Mouse (Mus musculus): Measurements from ENCODE around the gene Cdc42bpg. TPM values are rescaled to one million over a fixed set of nuclear protein-coding genes. Genes with fewer than 3 reads are reported as not detected.
A peak's percentile ranks its signal among the peaks of the same experiment; 100 is the strongest.

Cdc42bpg gene
- polyA plus RNA-seq, 1 experiment from 2014 or later, result 1.2 TPM

GRCm38 (mm10) chr19:6349215-6349983, 43.1 kb downstream of the Cdc42bpg start:
- Histone ChIP-seq H3K27ac (ENCODE audit: low read depth, low read length) (peak overlapping the region; percentile 32; the same call in 1 of the 2 replicates), H3K36me3 (ENCODE audit: control insufficient read depth, insufficient read depth, low read length) (peaks cover 6% of the 10 kb centered on the region; the same call in 1 of the 2 replicates), H3K4me1 (replicated peaks; ENCODE audit: control insufficient read depth, insufficient read depth, low read length) (peaks cover 17% of the 10 kb centered on the region), H3K4me2 (peak overlapping the region; percentile 26), H3K27me3 (replicated peaks; ENCODE audit: control insufficient read depth, insufficient read depth, low read length) (no peaks in the 10 kb centered on the region), H3K4me3 (ENCODE audit: low read depth, low read length) (no peak overlapping the region), H3K9me3 (ENCODE audit: control insufficient read depth, low read length) (no peaks in the 10 kb centered on the region), H3K9ac (ENCODE audit: low read depth, low read length) (no peak overlapping the region)
- DNase-seq (ENCODE audit: low spot score) (no peak), ATAC-seq (replicated peaks; ENCODE audit: low FRiP score) (peak; percentile 76)
- 28% methylated on average over 14 of the region's 14 CpGs for WGBS

- peaks cover 2% of the 10 kb centered on the region; the same call in 1 of the 2 replicates for H3K36me3 ChIP-seq (ENCODE audit: control insufficient read depth, insufficient read depth, low read length)
- DNase-seq (ENCODE audit: low spot score) (no peak), ATAC-seq (replicated peaks; ENCODE audit: low FRiP score) (no peak)
- WGBS, result 80% methylated on average over 14 of the region's 14 CpGs
- no peak overlapping the region for H3K27ac ChIP-seq (ENCODE audit: low read depth, low read length)
- H3K9ac ChIP-seq (ENCODE audit: low read depth, low read length), result no peak overlapping the region
- H3K4me2 ChIP-seq, result no peak overlapping the region
- no peaks in the 10 kb centered on the region for H3K27me3 ChIP-seq (replicated peaks; ENCODE audit: control insufficient read depth, insufficient read depth, low read length)
- no peaks in the 10 kb centered on the region for H3K9me3 ChIP-seq (ENCODE audit: control insufficient read depth, low read length)
- no peak overlapping the region for H3K4me3 ChIP-seq (ENCODE audit: low read depth, low read length)
- H3K4me1 ChIP-seq (replicated peaks; ENCODE audit: control insufficient read depth, insufficient read depth, low read length), result peaks cover 17% of the 10 kb centered on the region
Measured at GRCm38 (mm10) chr19:6351431-6352106, 45.3 kb downstream of the Cdc42bpg start.

DNA sequence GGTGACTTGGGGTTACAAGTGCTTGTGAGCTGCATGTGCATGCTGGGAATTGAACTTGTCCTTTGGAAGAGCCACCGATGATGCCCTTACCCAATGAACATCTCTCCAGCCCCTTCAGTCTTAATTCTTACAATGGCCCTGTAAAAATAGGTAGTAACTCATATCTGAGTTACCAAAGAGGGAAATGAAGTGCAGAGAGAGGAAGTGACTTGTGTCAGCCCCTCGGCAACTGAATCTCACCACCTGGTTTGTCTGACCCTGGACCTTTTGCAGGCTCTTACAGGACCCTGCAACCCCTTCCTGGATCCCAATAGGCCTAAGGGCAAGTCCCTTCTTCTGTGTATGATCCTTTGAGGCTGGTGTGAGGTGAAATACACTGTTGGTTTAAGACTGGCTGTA, 45.9 kb downstream of the Cdc42bpg start:
- H3K36me3 ChIP-seq (ENCODE audit: control insufficient read depth, insufficient read depth, low read length), result peaks cover 2% of the 10 kb centered on the region; the same call in 1 of the 2 replicates
- no peak overlapping the region for H3K9ac ChIP-seq (ENCODE audit: low read depth, low read length)
- H3K4me2 ChIP-seq, result no peak overlapping the region
- no peaks in the 10 kb centered on the region for H3K9me3 ChIP-seq (ENCODE audit: control insufficient read depth, low read length)
- ATAC-seq (replicated peaks; ENCODE audit: low FRiP score) (no peak), DNase-seq (ENCODE audit: low spot score) (no peak)
- no peak overlapping the region for H3K27ac ChIP-seq (ENCODE audit: low read depth, low read length)
- no peak overlapping the region for H3K4me3 ChIP-seq (ENCODE audit: low read depth, low read length)
- H3K4me1 ChIP-seq (replicated peaks; ENCODE audit: control insufficient read depth, insufficient read depth, low read length), result peaks cover 17% of the 10 kb centered on the region
- WGBS, result 68% methylated on average over 2 of the region's 2 CpGs
- H3K27me3 ChIP-seq (replicated peaks; ENCODE audit: control insufficient read depth, insufficient read depth, low read length), result no peaks in the 10 kb centered on the region

GRCm38 (mm10) chr19:6354030-6354429, 47.8 kb downstream of the Cdc42bpg start:
- no peaks in the 10 kb centered on the region for H3K27me3 ChIP-seq (replicated peaks; ENCODE audit: control insufficient read depth, insufficient read depth, low read length)
- ATAC-seq (replicated peaks; ENCODE audit: low FRiP score) (no peak), DNase-seq (ENCODE audit: low spot score) (no peak)
- H3K4me3 ChIP-seq (ENCODE audit: low read depth, low read length), result no peak overlapping the region
- no peak overlapping the region for H3K27ac ChIP-seq (ENCODE audit: low read depth, low read length)
- peaks cover 9% of the 10 kb centered on the region for H3K4me1 ChIP-seq (replicated peaks; ENCODE audit: control insufficient read depth, insufficient read depth, low read length)
- no peaks in the 10 kb centered on the region for H3K9me3 ChIP-seq (ENCODE audit: control insufficient read depth, low read length)
- no peak overlapping the region for H3K4me2 ChIP-seq
- WGBS, result 84% methylated on average over 7 of the region's 7 CpGs
- H3K36me3 ChIP-seq (ENCODE audit: control insufficient read depth, insufficient read depth, low read length), result peaks cover 2% of the 10 kb centered on the region; the same call in 1 of the 2 replicates
- H3K9ac ChIP-seq (ENCODE audit: low read depth, low read length), result no peak overlapping the region

DNA sequence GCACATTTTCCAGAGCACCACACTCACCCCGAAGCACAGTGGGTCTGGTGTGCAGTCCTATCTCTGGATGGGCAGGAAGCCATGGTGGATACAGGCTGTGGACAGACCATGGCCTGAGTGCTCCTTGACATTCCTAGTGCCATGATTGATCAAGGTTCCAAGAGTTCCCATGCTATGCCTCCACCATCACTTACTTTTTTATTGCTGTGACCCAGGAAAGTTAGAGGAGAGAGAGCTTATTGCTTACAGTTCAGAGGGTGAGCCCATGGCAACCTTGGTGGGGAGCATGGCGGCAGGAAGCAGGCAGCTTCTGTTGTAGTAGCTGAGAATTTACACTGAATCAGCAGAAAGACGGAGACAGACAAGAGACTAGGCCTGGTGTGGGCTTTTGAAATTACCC, 55.0 kb downstream of the Cdc42bpg start:
- Histone ChIP-seq H3K36me3 (ENCODE audit: control insufficient read depth, insufficient read depth, low read length) (peaks cover 11% of the 10 kb centered on the region), H3K4me2 (no peak overlapping the region), H3K4me1 (replicated peaks; ENCODE audit: control insufficient read depth, insufficient read depth, low read length) (peaks cover 13% of the 10 kb centered on the region), H3K27ac (ENCODE audit: low read depth, low read length) (no peak overlapping the region), H3K4me3 (ENCODE audit: low read depth, low read length) (no peak overlapping the region), H3K9me3 (ENCODE audit: control insufficient read depth, low read length) (no peaks in the 10 kb centered on the region), H3K9ac (ENCODE audit: low read depth, low read length) (no peak overlapping the region), H3K27me3 (replicated peaks; ENCODE audit: control insufficient read depth, insufficient read depth, low read length) (no peaks in the 10 kb centered on the region)
- ATAC-seq (replicated peaks; ENCODE audit: low FRiP score), result no peak
- 68% methylated on average over 3 of the region's 3 CpGs for WGBS
- DNase-seq (ENCODE audit: low spot score), result no peak

- Histone ChIP-seq H3K4me1 (replicated peaks; ENCODE audit: control insufficient read depth, insufficient read depth, low read length) (peaks cover 16% of the 10 kb centered on the region), H3K4me3 (ENCODE audit: low read depth, low read length) (peak overlapping the region; percentile 98), H3K9me3 (ENCODE audit: control insufficient read depth, low read length) (no peaks in the 10 kb centered on the region), H3K36me3 (ENCODE audit: control insufficient read depth, insufficient read depth, low read length) (peaks cover 22% of the 10 kb centered on the region), H3K27ac (ENCODE audit: low read depth, low read length) (peak overlapping the region; percentile 99; the same call in 1 of the 2 replicates), H3K27me3 (replicated peaks; ENCODE audit: control insufficient read depth, insufficient read depth, low read length) (no peaks in the 10 kb centered on the region), H3K4me2 (peak overlapping the region; percentile 80), H3K9ac (ENCODE audit: low read depth, low read length) (peak overlapping the region; percentile 100)
- under 1% methylated on average over 11 of the region's 11 CpGs for WGBS
- ATAC-seq (replicated peaks; ENCODE audit: low FRiP score), result no peak; the same call in 1 of the 2 replicates
- DNase-seq (ENCODE audit: low spot score), result no peak
Measured at GRCm38 (mm10) chr19:6363091-6363410, 56.8 kb downstream of the Cdc42bpg start.

DNA sequence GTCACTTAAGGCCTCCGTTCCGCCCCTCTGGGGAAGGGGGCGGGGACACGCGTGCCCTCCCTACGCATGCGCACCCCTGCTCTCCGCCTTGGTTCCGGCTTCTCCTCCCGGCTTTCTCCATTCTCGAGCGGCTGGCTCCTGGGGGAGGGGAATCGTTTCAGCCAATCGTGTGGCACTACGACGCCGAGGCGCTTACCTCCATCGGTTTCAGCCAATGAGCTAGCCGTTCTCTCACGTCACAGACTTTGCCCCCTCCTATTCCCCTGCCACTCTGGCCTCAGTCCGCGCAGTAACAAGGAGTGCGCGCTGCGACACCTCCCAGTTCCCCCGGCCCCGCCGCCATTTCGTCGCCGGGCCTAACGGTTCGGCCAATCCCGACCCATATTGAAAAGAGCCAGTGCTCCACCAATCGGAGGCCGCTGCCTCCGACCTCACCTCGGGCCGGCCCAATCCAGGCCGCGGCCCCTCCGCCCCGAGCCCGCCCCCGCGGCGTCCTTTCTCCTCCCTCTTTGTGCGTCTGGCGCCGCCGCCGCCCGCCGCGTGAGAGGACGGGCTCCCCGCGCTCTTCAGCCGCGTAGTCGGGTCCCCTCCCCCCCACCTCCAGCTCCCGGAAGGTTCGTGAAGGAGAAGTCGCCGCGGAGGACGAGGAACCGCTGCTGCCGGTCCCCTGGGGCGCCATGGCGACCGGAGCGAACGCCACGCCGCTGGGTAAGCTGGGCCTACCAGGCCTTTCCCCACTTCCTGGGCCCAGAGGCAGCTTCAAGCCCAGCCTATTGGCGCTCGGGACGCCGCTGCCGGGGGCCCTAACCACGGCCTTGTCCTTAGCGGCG, 57.4 kb downstream of the Cdc42bpg start, which contains the start of gene Sf1:
Gene Sf1 (plus strand): TSS at position 280 of the 830 bp plus-strand sequence.
- under 1% methylated on average over 84 of the region's 85 CpGs for WGBS
- H3K27me3 ChIP-seq (replicated peaks; ENCODE audit: control insufficient read depth, insufficient read depth, low read length), result no peaks in the 10 kb centered on the region
- peaks cover 16% of the 10 kb centered on the region for H3K4me1 ChIP-seq (replicated peaks; ENCODE audit: control insufficient read depth, insufficient read depth, low read length)
- H3K36me3 ChIP-seq (ENCODE audit: control insufficient read depth, insufficient read depth, low read length), result peaks cover 28% of the 10 kb centered on the region
- H3K4me2 ChIP-seq, result peak within 1 kb of the TSS; percentile 96
- H3K27ac ChIP-seq (ENCODE audit: low read depth, low read length), result peak within 1 kb of the TSS; percentile 99
- DNase-seq (ENCODE audit: low spot score) (peak; percentile 99), ATAC-seq (replicated peaks; ENCODE audit: low FRiP score) (peak; percentile 94)
- no peaks in the 10 kb centered on the region for H3K9me3 ChIP-seq (ENCODE audit: control insufficient read depth, low read length)
- H3K9ac ChIP-seq (ENCODE audit: low read depth, low read length), result peak within 1 kb of the TSS; percentile 100
- H3K4me3 ChIP-seq (ENCODE audit: low read depth, low read length), result peak within 1 kb of the TSS; percentile 98

DNA sequence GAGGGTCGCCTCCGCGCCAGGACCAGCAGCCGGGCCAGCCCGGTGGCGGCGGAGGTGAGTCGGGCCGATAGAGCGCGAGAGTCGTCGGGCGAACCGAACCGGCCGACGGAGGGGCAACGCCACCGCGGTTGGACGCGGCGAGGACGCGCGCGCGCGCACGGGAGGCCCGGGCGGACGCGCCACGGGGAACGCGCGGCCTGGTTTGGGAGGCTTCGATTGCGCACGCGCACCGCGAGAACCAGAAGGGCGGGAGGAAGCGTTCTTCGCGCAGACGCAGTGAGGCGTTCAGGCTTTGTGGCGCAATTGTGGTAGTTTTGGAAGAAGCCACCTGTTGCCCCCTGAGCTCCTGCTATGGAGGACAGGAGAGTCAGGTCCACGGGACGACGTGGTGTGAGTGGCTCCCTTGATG, 58.1 kb downstream of the Cdc42bpg start:
- H3K36me3 ChIP-seq (ENCODE audit: control insufficient read depth, insufficient read depth, low read length), result peaks cover 32% of the 10 kb centered on the region
- no peak for ATAC-seq (replicated peaks; ENCODE audit: low FRiP score)

More for the DNA sequence above, 58.1 kb downstream of the Cdc42bpg start:
- Histone ChIP-seq H3K4me2 (peak overlapping the region; percentile 96), H3K27ac (ENCODE audit: low read depth, low read length) (peak overlapping the region; percentile 99), H3K9me3 (ENCODE audit: control insufficient read depth, low read length) (no peaks in the 10 kb centered on the region), H3K9ac (ENCODE audit: low read depth, low read length) (peak overlapping the region; percentile 100), H3K27me3 (replicated peaks; ENCODE audit: control insufficient read depth, insufficient read depth, low read length) (no peaks in the 10 kb centered on the region), H3K4me3 (ENCODE audit: low read depth, low read length) (peak overlapping the region; percentile 98), H3K4me1 (replicated peaks; ENCODE audit: control insufficient read depth, insufficient read depth, low read length) (peaks cover 16% of the 10 kb centered on the region)
- peak; percentile 84 for DNase-seq (ENCODE audit: low spot score)
- WGBS, result 1% methylated on average over 54 of the region's 55 CpGs
